Mouse (Mus musculus): ENCODE data around the gene Tnp2. TPM values are rescaled to one million over a fixed set of nuclear protein-coding genes. Genes with fewer than 3 reads are reported as not detected.

Gene Tnp2
- total RNA-seq, 1 experiment = not detected

DNA sequence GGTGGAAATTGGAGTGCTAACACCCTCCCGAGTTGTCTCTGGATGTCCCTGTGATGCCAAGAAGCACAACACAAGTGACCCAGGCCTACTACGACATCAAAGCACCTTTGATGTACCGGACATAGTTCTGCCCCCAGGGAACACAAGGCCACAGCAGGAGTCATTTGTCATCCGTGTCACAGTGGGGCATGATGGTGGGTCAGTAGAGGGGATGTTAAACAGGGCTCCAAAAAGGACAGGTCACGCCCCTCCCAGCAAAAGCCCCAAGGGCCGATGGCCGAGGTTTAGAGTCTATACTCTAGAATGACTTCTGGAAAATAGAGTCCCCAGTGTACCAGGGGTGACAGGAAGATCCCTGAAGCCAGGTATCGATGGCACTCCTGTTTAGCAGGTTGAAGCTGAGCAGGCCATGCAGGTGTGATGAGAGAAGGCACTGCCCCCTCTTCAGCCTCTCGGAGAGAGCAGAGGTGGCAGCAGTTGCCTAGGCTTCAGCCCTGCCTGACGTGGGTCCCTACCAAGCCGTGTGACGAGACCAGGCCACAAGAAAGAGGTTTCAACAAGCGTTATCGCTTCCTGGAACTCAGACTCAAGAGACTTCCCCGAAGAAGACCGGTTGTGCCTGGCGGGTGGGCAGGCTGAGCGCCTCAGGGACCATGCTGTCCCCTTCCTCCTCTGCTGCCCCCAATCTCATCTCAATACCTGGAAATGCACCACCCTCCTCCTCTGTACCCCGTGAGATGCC, 16.5 kb downstream of the Tnp2 start:
- Histone ChIP-seq H3K4me1 (ENCODE audit: control insufficient read depth in 2 of 2, insufficient read depth in 2 of 2, low read length in 2 of 2, poor library complexity in 1 of 2) (no peaks in the 10 kb centered on the region), H3K9me3 (ENCODE audit: control insufficient read depth, insufficient read depth, low read depth, low read length) (no peaks in the 10 kb centered on the region), H3K27ac (ENCODE audit: insufficient read depth, low read depth, low read length, poor library complexity, severe bottlenecking) (no peak overlapping the region), H3K36me3 (ENCODE audit: control insufficient read depth, insufficient read depth, low read length, poor library complexity, severe bottlenecking) (no peaks in the 10 kb centered on the region), H3K4me3 (ENCODE audit: insufficient read depth in 1 of 2, low read depth in 1 of 2, low read length in 2 of 2, poor library complexity in 1 of 2, severe bottlenecking in 1 of 2) (no peak overlapping the region), H3K9ac (ENCODE audit: insufficient read depth, low read depth, low read length, poor library complexity, severe bottlenecking) (no peak overlapping the region)
- no peak for DNase-seq (ENCODE audit: low read depth, low spot score)
- in situ Hi-C loops (cut with MboI; ENCODE audit: low sequenced_read_pairs in 2 of 2, unreplicated experiment in 2 of 2) = no loop called here
- no peak for TF ChIP-seq ZNF384 (IDR thresholded peaks at IDR 0.05; ENCODE audit: low read depth, low read length)
- TF ChIP-seq CHD2 (IDR thresholded peaks at IDR 0.05; ENCODE audit: low read depth, low read length) = no peak
- TF ChIP-seq ZC3H11A (IDR thresholded peaks at IDR 0.05; ENCODE audit: borderline replicate concordance, low read depth, low read length) = no peak
- no peak for TF ChIP-seq HCFC1 (IDR thresholded peaks at IDR 0.05; ENCODE audit: borderline replicate concordance, insufficient read depth, low read length)
- no peak for TF ChIP-seq MAFK (IDR thresholded peaks at IDR 0.05; ENCODE audit: insufficient read depth, low read depth, low read length)

DNA sequence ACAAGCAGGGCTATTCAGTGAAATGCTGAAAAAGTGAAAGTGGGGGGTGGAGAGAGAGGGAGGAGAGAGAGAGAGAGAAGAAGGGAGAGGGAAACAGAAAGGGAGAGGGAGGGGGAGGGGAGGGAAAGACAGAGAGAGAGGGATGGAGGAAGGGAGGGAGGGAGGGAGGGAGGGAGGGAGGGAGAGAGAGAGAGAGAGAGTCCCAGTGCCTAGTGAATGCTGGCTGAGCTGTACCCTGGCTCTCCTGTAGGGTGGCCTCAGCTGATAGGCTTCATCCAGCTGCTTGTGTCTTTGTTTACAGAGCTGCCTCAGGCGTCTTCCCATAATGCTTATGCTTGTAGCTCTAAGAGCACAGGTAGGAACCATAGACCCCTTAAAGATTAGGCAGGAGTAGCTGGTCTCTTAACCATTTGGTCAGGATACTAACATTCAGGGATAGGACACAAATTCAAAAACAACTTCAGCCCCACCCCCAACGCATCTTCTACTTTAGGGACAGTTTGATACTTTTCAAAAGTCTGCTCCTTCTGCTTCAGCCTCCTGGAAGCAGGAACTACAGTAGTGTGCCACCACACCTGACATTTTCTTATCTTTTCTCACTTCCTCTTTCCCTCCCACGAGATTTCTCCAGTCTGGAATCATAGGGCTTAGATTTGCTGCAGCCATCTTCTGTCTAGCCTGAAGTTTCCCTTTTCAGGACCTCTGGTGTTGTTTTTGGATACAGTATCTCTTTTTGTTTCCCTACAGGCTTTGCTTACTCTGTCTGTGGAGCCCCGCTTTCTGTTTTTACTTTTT, 17.7 kb downstream of the Tnp2 start:
- Histone ChIP-seq H3K9me3 (ENCODE audit: control insufficient read depth, insufficient read depth, low read depth, low read length) (no peaks in the 10 kb centered on the region), H3K9ac (ENCODE audit: insufficient read depth, low read depth, low read length, poor library complexity, severe bottlenecking) (no peak overlapping the region), H3K36me3 (ENCODE audit: control insufficient read depth, insufficient read depth, low read length, poor library complexity, severe bottlenecking) (no peaks in the 10 kb centered on the region), H3K27ac (ENCODE audit: insufficient read depth, low read depth, low read length, poor library complexity, severe bottlenecking) (no peak overlapping the region), H3K4me1 (ENCODE audit: control insufficient read depth in 2 of 2, insufficient read depth in 2 of 2, low read length in 2 of 2, poor library complexity in 1 of 2) (no peaks in the 10 kb centered on the region), H3K4me3 (ENCODE audit: insufficient read depth in 1 of 2, low read depth in 1 of 2, low read length in 2 of 2, poor library complexity in 1 of 2, severe bottlenecking in 1 of 2) (no peak overlapping the region)
- no peak for TF ChIP-seq ZC3H11A (IDR thresholded peaks at IDR 0.05; ENCODE audit: borderline replicate concordance, low read depth, low read length)
- TF ChIP-seq HCFC1 (IDR thresholded peaks at IDR 0.05; ENCODE audit: borderline replicate concordance, insufficient read depth, low read length) = no peak
- no peak for TF ChIP-seq MAFK (IDR thresholded peaks at IDR 0.05; ENCODE audit: insufficient read depth, low read depth, low read length)
- no peak for TF ChIP-seq ZNF384 (IDR thresholded peaks at IDR 0.05; ENCODE audit: low read depth, low read length)
- DNase-seq (ENCODE audit: low read depth, low spot score) = no peak
- in situ Hi-C loops (cut with MboI; ENCODE audit: low sequenced_read_pairs in 2 of 2, unreplicated experiment in 2 of 2) = no loop called here

GRCm38 (mm10) chr16:10769661-10770060, 18.8 kb downstream of the Tnp2 start:
- Histone ChIP-seq H3K27ac (ENCODE audit: insufficient read depth, low read depth, low read length, poor library complexity, severe bottlenecking) (no peak overlapping the region), H3K9ac (ENCODE audit: insufficient read depth, low read depth, low read length, poor library complexity, severe bottlenecking) (no peak overlapping the region), H3K9me3 (ENCODE audit: control insufficient read depth, insufficient read depth, low read depth, low read length) (no peaks in the 10 kb centered on the region), H3K4me1 (ENCODE audit: control insufficient read depth in 2 of 2, insufficient read depth in 2 of 2, low read length in 2 of 2, poor library complexity in 1 of 2) (no peaks in the 10 kb centered on the region), H3K36me3 (ENCODE audit: control insufficient read depth, insufficient read depth, low read length, poor library complexity, severe bottlenecking) (no peaks in the 10 kb centered on the region), H3K4me3 (ENCODE audit: insufficient read depth in 1 of 2, low read depth in 1 of 2, low read length in 2 of 2, poor library complexity in 1 of 2, severe bottlenecking in 1 of 2) (no peak overlapping the region)
- TF ChIP-seq ZNF384 (IDR thresholded peaks at IDR 0.05; ENCODE audit: low read depth, low read length) (no peak), HCFC1 (IDR thresholded peaks at IDR 0.05; ENCODE audit: borderline replicate concordance, insufficient read depth, low read length) (no peak), ZC3H11A (IDR thresholded peaks at IDR 0.05; ENCODE audit: borderline replicate concordance, low read depth, low read length) (no peak), CHD2 (IDR thresholded peaks at IDR 0.05; ENCODE audit: low read depth, low read length) (no peak), MAFK (IDR thresholded peaks at IDR 0.05; ENCODE audit: insufficient read depth, low read depth, low read length) (no peak)
- DNase-seq (ENCODE audit: low read depth, low spot score) = no peak
- in situ Hi-C loops (cut with MboI; ENCODE audit: low sequenced_read_pairs in 2 of 2, unreplicated experiment in 2 of 2) = no loop called here

- H3K4me1 ChIP-seq (ENCODE audit: control insufficient read depth in 2 of 2, insufficient read depth in 2 of 2, low read length in 2 of 2, poor library complexity in 1 of 2) = no peaks in the 10 kb centered on the region
- DNase-seq (ENCODE audit: low read depth, low spot score) = no peak
- H3K36me3 ChIP-seq (ENCODE audit: control insufficient read depth, insufficient read depth, low read length, poor library complexity, severe bottlenecking) = no peaks in the 10 kb centered on the region
- in situ Hi-C loops (cut with MboI; ENCODE audit: low sequenced_read_pairs in 2 of 2, unreplicated experiment in 2 of 2) = no loop called here
- no peaks in the 10 kb centered on the region for H3K9me3 ChIP-seq (ENCODE audit: control insufficient read depth, insufficient read depth, low read depth, low read length)
- no peak overlapping the region for H3K9ac ChIP-seq (ENCODE audit: insufficient read depth, low read depth, low read length, poor library complexity, severe bottlenecking)
- no peak overlapping the region for H3K4me3 ChIP-seq (ENCODE audit: insufficient read depth in 1 of 2, low read depth in 1 of 2, low read length in 2 of 2, poor library complexity in 1 of 2, severe bottlenecking in 1 of 2)
- H3K27ac ChIP-seq (ENCODE audit: insufficient read depth, low read depth, low read length, poor library complexity, severe bottlenecking) = no peak overlapping the region
- TF ChIP-seq CHD2 (IDR thresholded peaks at IDR 0.05; ENCODE audit: low read depth, low read length) (no peak), MAFK (IDR thresholded peaks at IDR 0.05; ENCODE audit: insufficient read depth, low read depth, low read length) (no peak), ZC3H11A (IDR thresholded peaks at IDR 0.05; ENCODE audit: borderline replicate concordance, low read depth, low read length) (no peak), ZNF384 (IDR thresholded peaks at IDR 0.05; ENCODE audit: low read depth, low read length) (no peak), HCFC1 (IDR thresholded peaks at IDR 0.05; ENCODE audit: borderline replicate concordance, insufficient read depth, low read length) (no peak)
Measured at GRCm38 (mm10) chr16:10768821-10769220, 19.6 kb downstream of the Tnp2 start.
